Mouse (Mus musculus): ENCODE measurements around the gene Ptpn3. TPM values are rescaled to one million over a fixed set of nuclear protein-coding genes. Genes with fewer than 3 reads are reported as not detected.

Gene Ptpn3
- polyA plus RNA-seq, 1 experiment from 2014 or later: 1.5 TPM

DNA sequence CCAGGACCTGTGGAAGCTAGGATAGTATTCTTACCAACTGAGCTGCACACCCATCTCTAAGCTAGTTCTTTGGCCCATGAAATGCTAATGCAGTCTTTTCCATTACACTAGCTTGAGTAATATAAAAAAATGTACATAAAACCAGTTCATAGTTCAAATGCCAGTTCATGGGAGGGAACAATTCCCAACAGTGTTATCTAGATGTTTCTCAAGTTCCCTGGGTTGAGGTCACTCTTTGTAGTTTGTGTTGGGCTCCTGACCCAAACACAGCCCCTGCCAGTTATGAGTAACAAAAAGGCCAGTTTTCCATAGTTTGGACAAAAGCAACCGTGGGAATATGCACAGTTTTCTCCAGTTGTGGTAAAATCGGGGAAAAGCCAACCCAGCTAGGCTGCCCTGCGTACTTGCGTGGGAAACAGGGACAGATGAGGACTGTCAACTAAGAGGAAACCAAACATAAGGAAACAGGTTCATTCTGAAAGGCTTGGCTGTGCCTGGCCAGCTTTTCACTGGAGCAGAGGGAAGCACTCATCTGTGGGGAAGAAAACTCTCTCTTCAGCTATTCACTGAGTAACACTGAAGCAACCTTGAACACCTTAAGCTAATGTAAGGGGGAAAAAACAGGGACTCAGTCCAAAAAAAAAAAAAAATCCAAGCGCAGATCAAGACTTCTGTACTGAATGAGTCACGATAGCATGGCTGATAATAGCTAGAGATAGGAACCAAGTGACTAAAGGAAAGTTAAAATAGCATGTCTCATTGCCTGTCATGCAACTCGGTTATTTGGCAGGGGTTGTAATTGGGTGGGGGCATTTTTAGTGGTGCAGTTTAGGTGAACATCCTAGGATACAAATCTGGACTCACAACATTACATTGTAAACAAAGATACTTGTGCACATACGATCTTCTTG, 10.9 kb upstream of the Ptpn3 start:
- ATAC-seq (replicated peaks; ENCODE audit: insufficient number of reproducible peaks, insufficient read depth, low FRiP score, low read depth): no peak
- Histone ChIP-seq H3K27me3 (peaks cover 3% of the 10 kb centered on the region; the same call in 1 of the 2 replicates), H3K36me3 (no peaks in the 10 kb centered on the region), H3K9ac (no peak overlapping the region), H3K4me2 (no peak overlapping the region), H3K9me3 (replicated peaks) (no peaks in the 10 kb centered on the region), H3K4me1 (replicated peaks) (peaks cover 12% of the 10 kb centered on the region), H3K4me3 (no peak overlapping the region), H3K27ac (no peak overlapping the region)
- WGBS: 55% methylated on average over 8 of the region's 8 CpGs

- 92% methylated on average over 4 of the region's 4 CpGs for WGBS
- no peak overlapping the region for H3K4me3 ChIP-seq
- H3K4me2 ChIP-seq: no peak overlapping the region
- H3K36me3 ChIP-seq: no peaks in the 10 kb centered on the region
- H3K9me3 ChIP-seq (replicated peaks): no peaks in the 10 kb centered on the region
- no peak overlapping the region for H3K27ac ChIP-seq
- no peak overlapping the region for H3K9ac ChIP-seq
- H3K4me1 ChIP-seq (replicated peaks): peaks cover 12% of the 10 kb centered on the region
- H3K27me3 ChIP-seq: peaks cover 3% of the 10 kb centered on the region; the same call in 1 of the 2 replicates
- ATAC-seq (replicated peaks; ENCODE audit: insufficient number of reproducible peaks, insufficient read depth, low FRiP score, low read depth): no peak
These were observed 10.1 kb upstream of the Ptpn3 start for GRCm38 (mm10) chr4:57311750-57312149.

DNA sequence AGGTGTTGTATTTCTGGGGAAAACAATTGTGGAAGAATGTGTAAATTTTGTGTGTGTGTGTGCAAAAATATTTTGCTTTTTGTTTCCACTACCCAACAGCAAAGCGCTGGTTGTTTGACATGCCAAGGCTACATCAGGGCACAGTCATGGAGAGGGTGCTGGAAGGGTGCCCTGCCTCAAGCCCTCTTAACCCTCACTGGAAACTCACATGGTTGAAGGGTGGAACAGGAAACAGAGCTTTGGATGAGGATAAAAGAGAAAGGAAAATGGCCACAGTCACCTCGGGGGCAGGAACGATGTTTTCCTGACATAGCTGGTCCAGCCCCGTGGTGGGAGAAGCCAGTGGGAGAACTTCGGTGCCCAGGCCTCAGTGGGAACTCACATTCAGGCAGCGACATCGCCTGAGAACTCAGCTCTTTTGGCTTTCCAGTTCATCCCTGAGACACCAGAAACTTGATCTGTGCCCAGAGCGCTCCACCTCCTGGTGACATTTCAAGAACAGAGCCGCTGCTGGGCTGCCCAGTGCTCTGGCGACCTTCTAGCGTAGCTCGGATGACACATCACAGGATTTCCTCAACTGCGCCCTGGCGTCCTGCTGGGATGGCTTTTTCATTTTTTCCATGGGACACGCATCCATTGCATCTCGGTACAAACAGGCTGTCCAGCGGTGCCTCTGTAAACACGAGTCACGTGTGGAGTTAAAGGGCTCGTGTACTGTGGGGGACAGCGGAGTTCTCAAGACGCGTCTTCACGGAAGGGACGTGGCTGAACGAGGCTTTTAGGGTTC, 6.8 kb upstream of the Ptpn3 start:
- Histone ChIP-seq H3K9ac (no peak overlapping the region), H3K9me3 (replicated peaks) (no peaks in the 10 kb centered on the region), H3K4me1 (replicated peaks) (peaks cover 12% of the 10 kb centered on the region), H3K4me2 (peak overlapping the region; percentile 62), H3K27me3 (peaks cover 3% of the 10 kb centered on the region; the same call in 1 of the 2 replicates), H3K4me3 (peak overlapping the region; percentile 33), H3K27ac (peak overlapping the region; percentile 48), H3K36me3 (no peaks in the 10 kb centered on the region)
- WGBS: 35% methylated on average over 26 of the region's 26 CpGs
- ATAC-seq (replicated peaks; ENCODE audit: insufficient number of reproducible peaks, insufficient read depth, low FRiP score, low read depth): peak; percentile 66

DNA sequence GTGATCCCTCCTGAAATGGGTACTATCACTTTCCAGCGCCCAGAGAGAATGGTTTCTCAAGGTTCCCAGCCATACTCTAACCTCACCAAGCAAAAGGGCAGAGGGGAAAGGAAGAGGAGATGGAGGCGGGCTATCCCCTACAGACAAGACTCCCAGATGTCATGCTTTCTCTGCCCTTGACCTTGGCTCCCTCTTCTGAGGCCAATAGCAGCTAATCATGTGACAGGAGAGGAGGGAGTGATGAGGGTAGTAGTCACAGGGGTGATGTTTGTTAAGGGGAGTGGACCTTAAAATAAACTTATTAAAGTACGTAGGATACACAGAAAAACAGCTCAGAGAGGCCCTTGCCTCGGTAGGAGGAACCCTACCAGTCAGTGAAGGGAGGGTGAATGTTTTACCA, 6.1 kb upstream of the Ptpn3 start:
- peaks cover 3% of the 10 kb centered on the region; the same call in 1 of the 2 replicates for H3K27me3 ChIP-seq
- H3K36me3 ChIP-seq: no peaks in the 10 kb centered on the region
- no peaks in the 10 kb centered on the region for H3K9me3 ChIP-seq (replicated peaks)
- H3K4me3 ChIP-seq: no peak overlapping the region
- no peak overlapping the region for H3K9ac ChIP-seq
- no peak overlapping the region for H3K27ac ChIP-seq
- H3K4me2 ChIP-seq: no peak overlapping the region
- WGBS: 66% methylated on average over 4 of the region's 4 CpGs
- H3K4me1 ChIP-seq (replicated peaks): peaks cover 12% of the 10 kb centered on the region
- no peak for ATAC-seq (replicated peaks; ENCODE audit: insufficient number of reproducible peaks, insufficient read depth, low FRiP score, low read depth)

DNA sequence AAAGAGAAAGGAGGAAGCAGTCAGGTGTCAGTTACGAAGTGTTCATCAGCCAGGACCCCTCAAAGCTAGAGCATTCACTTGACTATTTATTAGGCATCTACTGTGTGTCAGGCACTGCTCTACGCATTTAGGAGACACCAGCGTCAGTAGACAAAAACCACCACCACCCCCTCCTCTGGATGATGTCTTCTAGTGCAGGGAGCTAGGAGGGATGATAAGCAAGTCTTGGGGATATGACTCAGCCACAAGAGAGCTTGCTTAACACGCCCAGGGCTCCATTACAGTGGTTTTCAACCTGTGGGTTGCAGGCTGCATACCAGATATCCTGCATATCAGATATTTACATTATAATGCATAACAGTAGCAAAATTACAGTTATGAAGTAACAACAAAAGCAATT, 4.6 kb upstream of the Ptpn3 start:
- Histone ChIP-seq H3K27me3 (peaks cover 3% of the 10 kb centered on the region; the same call in 1 of the 2 replicates), H3K9ac (no peak overlapping the region), H3K4me2 (no peak overlapping the region), H3K9me3 (replicated peaks) (no peaks in the 10 kb centered on the region), H3K36me3 (no peaks in the 10 kb centered on the region), H3K4me1 (replicated peaks) (peaks cover 12% of the 10 kb centered on the region), H3K27ac (no peak overlapping the region), H3K4me3 (no peak overlapping the region)
- WGBS: 68% methylated on average over 4 of the region's 4 CpGs
- ATAC-seq (replicated peaks; ENCODE audit: insufficient number of reproducible peaks, insufficient read depth, low FRiP score, low read depth): no peak

DNA sequence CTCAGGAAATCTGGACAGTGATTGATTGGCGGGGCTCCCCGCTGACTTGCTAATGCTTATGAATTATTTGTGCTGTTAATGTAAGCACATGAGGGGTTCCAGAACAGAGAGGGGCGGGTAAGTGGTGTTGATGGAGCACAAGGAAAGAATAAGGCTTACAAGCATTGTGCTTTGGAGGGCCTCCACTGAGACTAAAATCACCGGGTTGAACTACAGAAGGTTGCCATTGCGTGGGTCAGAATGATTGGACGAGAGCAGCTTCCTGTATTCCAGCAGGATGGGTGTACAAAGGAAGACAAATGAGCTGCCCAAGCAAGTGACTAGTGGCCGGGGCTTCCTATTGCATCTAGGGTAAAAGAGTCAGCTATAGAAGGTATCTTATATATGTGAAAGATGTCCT, 4.0 kb upstream of the Ptpn3 start:
- ATAC-seq (replicated peaks; ENCODE audit: insufficient number of reproducible peaks, insufficient read depth, low FRiP score, low read depth): no peak
- Histone ChIP-seq H3K9me3 (replicated peaks) (no peaks in the 10 kb centered on the region), H3K4me3 (no peak overlapping the region), H3K4me1 (replicated peaks) (peaks cover 16% of the 10 kb centered on the region), H3K4me2 (no peak overlapping the region), H3K27ac (no peak overlapping the region), H3K36me3 (no peaks in the 10 kb centered on the region), H3K9ac (no peak overlapping the region), H3K27me3 (peaks cover 3% of the 10 kb centered on the region; the same call in 1 of the 2 replicates)
- 66% methylated on average over 7 of the region's 7 CpGs for WGBS

DNA sequence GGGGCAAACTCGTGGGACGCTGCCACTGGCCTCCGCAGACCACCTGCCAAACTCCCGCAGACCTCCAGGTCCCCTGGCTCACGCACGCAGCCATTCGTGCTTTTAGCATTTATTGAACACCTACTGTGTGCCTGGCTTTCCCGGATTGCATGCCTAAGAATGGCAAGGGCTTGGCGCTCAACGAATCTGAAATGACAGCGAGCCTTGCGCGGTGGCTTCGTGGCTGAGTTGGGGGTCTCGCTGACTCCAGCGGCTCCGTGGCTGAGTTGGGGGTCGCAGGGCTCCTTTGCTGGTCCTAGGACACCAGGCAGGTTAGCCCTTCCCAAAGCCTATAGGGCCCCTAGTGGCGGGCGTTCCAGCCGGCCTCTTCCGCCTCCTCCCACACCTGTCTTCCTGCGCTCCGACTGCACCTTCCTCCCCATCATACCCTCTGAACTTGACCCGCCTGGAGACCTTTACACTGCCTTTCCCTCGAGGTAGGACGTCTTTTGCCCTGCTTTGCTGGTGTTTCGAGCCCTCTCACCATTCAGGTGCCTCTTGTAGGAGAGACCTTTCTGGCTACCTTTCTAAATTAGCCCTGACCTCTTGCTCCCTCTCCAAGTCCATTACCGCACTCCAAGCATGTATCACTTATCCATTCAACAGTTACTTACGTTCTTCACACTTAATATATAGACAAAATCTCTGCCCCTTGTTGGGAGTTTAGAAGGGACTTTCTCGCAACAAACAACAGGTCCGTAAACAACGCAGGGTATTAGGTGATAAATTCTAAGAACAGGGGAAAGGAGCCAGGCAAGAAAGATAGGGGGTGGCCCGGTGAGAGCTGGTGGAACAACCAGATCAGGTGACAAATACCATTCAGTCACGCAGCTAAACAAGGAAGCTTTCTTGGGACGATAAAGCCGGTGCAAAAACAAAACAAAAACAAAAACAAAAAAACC, 898 bp downstream of the Ptpn3 start:
- WGBS: under 1% methylated on average over 37 of the region's 37 CpGs
- Histone ChIP-seq H3K4me3 (peak overlapping the region; percentile 71), H3K9ac (peak overlapping the region; percentile 66), H3K36me3 (no peaks in the 10 kb centered on the region), H3K4me1 (replicated peaks) (peaks cover 23% of the 10 kb centered on the region), H3K27ac (peak overlapping the region; percentile 82), H3K4me2 (peak overlapping the region; percentile 88), H3K9me3 (replicated peaks) (no peaks in the 10 kb centered on the region), H3K27me3 (no peaks in the 10 kb centered on the region)
- no peak for ATAC-seq (replicated peaks; ENCODE audit: insufficient number of reproducible peaks, insufficient read depth, low FRiP score, low read depth)

- H3K36me3 ChIP-seq: no peaks in the 10 kb centered on the region
- peaks cover 32% of the 10 kb centered on the region for H3K4me1 ChIP-seq (replicated peaks)
- peak; percentile 66 for ATAC-seq (replicated peaks; ENCODE audit: insufficient number of reproducible peaks, insufficient read depth, low FRiP score, low read depth)
- no peaks in the 10 kb centered on the region for H3K9me3 ChIP-seq (replicated peaks)
- H3K9ac ChIP-seq: peak overlapping the region; percentile 66
- no peaks in the 10 kb centered on the region for H3K27me3 ChIP-seq
- peak overlapping the region; percentile 88 for H3K4me2 ChIP-seq
- H3K4me3 ChIP-seq: peak overlapping the region; percentile 71
- H3K27ac ChIP-seq: peak overlapping the region; percentile 82
- WGBS: under 1% methylated on average over 94 of the region's 97 CpGs
These were observed 1.8 kb downstream of the Ptpn3 start for GRCm38 (mm10) chr4:57299701-57300468.

GRCm38 (mm10) chr4:57299308-57299700, 2.3 kb downstream of the Ptpn3 start:
- no peak for ATAC-seq (replicated peaks; ENCODE audit: insufficient number of reproducible peaks, insufficient read depth, low FRiP score, low read depth)
- H3K4me1 ChIP-seq (replicated peaks): peaks cover 36% of the 10 kb centered on the region
- peak overlapping the region; percentile 88 for H3K4me2 ChIP-seq
- H3K36me3 ChIP-seq: no peaks in the 10 kb centered on the region
- no peaks in the 10 kb centered on the region for H3K9me3 ChIP-seq (replicated peaks)
- H3K27ac ChIP-seq: no peak overlapping the region
- H3K9ac ChIP-seq: peak overlapping the region; percentile 66
- peak overlapping the region; percentile 71 for H3K4me3 ChIP-seq
- no peaks in the 10 kb centered on the region for H3K27me3 ChIP-seq
- 9% methylated on average over 9 of the region's 9 CpGs for WGBS

DNA sequence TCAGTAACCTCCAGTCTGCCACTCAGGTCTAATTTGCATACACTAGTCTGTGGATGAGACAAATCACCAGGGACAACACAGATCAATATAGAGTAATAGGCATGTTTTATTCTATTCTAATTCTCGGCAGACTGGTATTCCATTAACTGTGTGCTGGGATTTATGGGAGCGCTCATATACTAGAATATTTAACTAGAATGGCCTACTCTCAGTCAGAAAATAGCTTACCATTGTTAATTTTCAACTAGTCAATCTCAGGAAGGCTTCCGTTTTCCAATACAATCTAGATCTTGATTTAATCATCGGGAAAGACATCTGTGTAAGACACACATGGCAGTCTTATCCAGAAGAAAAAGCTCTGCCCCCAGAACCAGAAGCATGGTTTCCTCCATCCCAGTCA, 3.5 kb downstream of the Ptpn3 start:
- Histone ChIP-seq H3K27me3 (no peaks in the 10 kb centered on the region), H3K27ac (no peak overlapping the region), H3K9me3 (replicated peaks) (no peaks in the 10 kb centered on the region), H3K9ac (no peak overlapping the region), H3K4me3 (no peak overlapping the region), H3K4me1 (replicated peaks) (peaks cover 38% of the 10 kb centered on the region), H3K36me3 (no peaks in the 10 kb centered on the region), H3K4me2 (no peak overlapping the region)
- ATAC-seq (replicated peaks; ENCODE audit: insufficient number of reproducible peaks, insufficient read depth, low FRiP score, low read depth): no peak
- 85% methylated on average over 4 of the region's 4 CpGs for WGBS
